Mouse (Mus musculus) midbrain, embryonic 14.5 days (tissue): Measurements from ENCODE around the gene Tcl1b3. TPM values are rescaled to one million over a fixed set of nuclear protein-coding genes. Genes with fewer than 3 reads are reported as not detected.
"Not testable (repeated sequence)": the region's sequence is repeated elsewhere in the genome, so short reads cannot be mapped to it uniquely, and the experiment has no call there.

Source experiments
- ATAC-seq: fragments of 200-750 bp; cut with Nextera tagmentation; 2 replicates; pipeline ENCODE4 v1.8.0; 2017; ENCODE audit warnings: moderate number of reproducible peaks, moderate library complexity; ENCODE audit not compliant: low FRiP score, low TSS enrichment
- DNase-seq: peaks from one replicate; pipeline ENCODE4 v3.0.0-alpha.2; 2015
- H3K27ac ChIP-seq: fragments of 300-500 bp; sonication (generic); replicated peaks from 2 replicates; pipeline ENCODE4 v1.5.1; 2014; ENCODE audit warnings: mild to moderate bottlenecking, low read depth, low read length, moderate library complexity
- H3K27me3 ChIP-seq: fragments of 300-500 bp; sonication (generic); 2 replicates; pipeline ENCODE4 v1.6.1; 2014; ENCODE audit warnings: low read length, control low read depth, mixed read lengths; ENCODE audit not compliant: control insufficient read depth, insufficient read depth
- H3K36me3 ChIP-seq: fragments of 300-500 bp; sonication (generic); 2 replicates; pipeline ENCODE4 v1.6.1; 2014; ENCODE audit warnings: low read length, control low read depth; ENCODE audit not compliant: control insufficient read depth, insufficient read depth
- H3K4me1 ChIP-seq: fragments of 300-500 bp; sonication (generic); 2 replicates; pipeline ENCODE4 v1.6.1; 2014; ENCODE audit warnings: mild to moderate bottlenecking, antibody characterized with exemption, low read length, control low read depth; ENCODE audit not compliant: control insufficient read depth, insufficient read depth
- H3K4me2 ChIP-seq: fragments of 300-500 bp; sonication (generic); 2 replicates; pipeline ENCODE4 v1.6.1; 2014; ENCODE audit warnings: mild to moderate bottlenecking, low read length, moderate library complexity
- H3K4me3 ChIP-seq: fragments of 300-500 bp; sonication (generic); replicated peaks from 2 replicates; pipeline ENCODE4 v1.5.1; 2014; ENCODE audit warnings: low read depth, low read length
- H3K9ac ChIP-seq: fragments of 300-500 bp; sonication (generic); replicated peaks from 2 replicates; pipeline ENCODE4 v1.6.1; 2014; ENCODE audit warnings: mild to moderate bottlenecking, low read length, moderate library complexity
- H3K9me3 ChIP-seq: fragments of 300-500 bp; sonication (generic); 2 replicates; pipeline ENCODE4 v1.6.1; 2016; ENCODE audit warnings: low read length, control low read depth, mixed read lengths; ENCODE audit not compliant: control insufficient read depth
- WGBS: fragments of 180-500 bp; shearing (Covaris S2); extraction: QIAGEN DNeasy Blood & Tissue Kit; methylation state at CpG from one replicate; pipeline ENCODE4 v1.1.7; 2014; 5-methylcytosine and 5-hydroxymethylcytosine counted together
- polyA plus RNA-seq: library from polyadenylated mRNA; unstranded; fragments of >200 nt; fragmentation: Nextera tagmentation; extraction: Ambion mirVana; gene quantifications from 2 replicates; pipeline ENCODE4 v1.2.1, GENCODE M21; 2014

The Tcl1b3 gene
- not detected in 2 replicates for polyA plus RNA-seq

DNA sequence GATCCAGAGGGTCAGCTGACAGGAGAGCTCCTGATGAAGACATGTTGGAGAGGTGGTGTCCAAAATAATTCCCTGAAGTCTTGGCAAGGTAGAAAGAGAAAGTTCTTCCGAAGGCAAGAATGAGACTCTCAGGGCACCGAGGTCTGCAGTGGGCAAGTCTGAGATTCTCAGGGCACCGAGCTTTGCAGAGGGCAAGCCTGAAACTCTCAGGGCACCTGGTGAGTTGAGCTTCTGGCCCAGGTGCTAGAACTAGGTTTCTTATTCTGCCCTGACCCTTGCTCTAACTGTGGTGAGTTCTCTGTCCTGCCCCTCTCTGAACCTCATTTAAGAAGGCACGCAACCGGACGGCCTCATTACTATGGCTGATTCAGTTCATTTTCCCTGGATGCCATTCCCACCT is at the start of gene Tcl1b3:
Gene Tcl1b3 (plus strand): TSS at position 301 of the 400 bp plus-strand sequence.
- H3K4me1 ChIP-seq, ATAC-seq, H3K4me3 ChIP-seq, H3K27ac ChIP-seq, DNase-seq, H3K36me3 ChIP-seq, H3K9ac ChIP-seq, H3K4me2 ChIP-seq, H3K27me3 ChIP-seq, H3K9me3 ChIP-seq: not testable (repeated sequence)
- WGBS: 96% methylated on average over 6 of the region's 6 CpGs

DNA sequence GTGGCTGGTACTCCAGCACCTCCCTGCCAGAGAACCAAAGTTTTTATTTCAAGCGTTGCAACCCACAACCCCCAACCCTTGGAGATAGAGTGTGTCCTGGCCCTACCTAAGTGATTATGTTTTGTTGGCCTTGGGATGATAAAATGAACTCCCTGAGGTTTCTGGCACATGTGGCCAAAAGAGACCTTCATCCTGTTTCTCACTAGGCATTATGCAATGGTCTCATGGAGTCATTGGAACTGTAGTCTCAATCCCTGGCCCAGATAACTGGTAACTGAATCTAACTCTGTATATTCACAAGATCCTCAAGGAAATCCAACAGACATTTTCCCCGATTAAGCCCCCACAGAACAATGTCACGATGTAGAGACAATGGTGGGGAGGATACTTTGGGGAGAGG is 47.7 kb upstream of the Tcl1b3 start:
- DNase-seq (no peak), ATAC-seq (no peak)
- H3K9me3 ChIP-seq: no peaks in the 10 kb centered on the region
- 94% methylated on average over 3 of the region's 3 CpGs for WGBS
- no peaks in the 10 kb centered on the region for H3K4me1 ChIP-seq
- no peak overlapping the region for H3K4me3 ChIP-seq
- no peaks in the 10 kb centered on the region for H3K27me3 ChIP-seq
- no peak overlapping the region for H3K4me2 ChIP-seq
- no peak overlapping the region for H3K9ac ChIP-seq
- H3K27ac ChIP-seq: no peak overlapping the region
- no peaks in the 10 kb centered on the region for H3K36me3 ChIP-seq

DNA sequence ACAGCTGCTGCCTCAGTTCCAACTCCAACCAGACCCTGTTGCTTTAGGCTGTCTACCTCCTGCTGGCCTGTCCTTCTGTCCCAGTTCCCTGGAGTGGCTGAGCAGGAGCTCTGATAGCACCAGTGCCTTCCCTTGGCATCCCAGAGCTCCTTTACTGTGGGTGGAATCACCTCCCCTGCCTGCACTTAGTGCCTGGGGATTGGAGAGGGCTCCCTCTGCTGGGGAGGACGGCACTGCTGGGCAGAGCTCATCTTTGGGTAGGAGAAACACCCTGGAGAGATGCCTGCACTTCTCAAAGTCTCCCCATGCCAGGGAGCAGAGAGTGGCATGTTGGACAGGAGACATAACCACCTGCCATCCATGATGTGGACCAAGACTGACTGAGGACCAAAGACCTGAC is 45.9 kb upstream of the Tcl1b3 start:
- H3K4me3 ChIP-seq, H3K9me3 ChIP-seq, H3K9ac ChIP-seq, H3K4me2 ChIP-seq, H3K27me3 ChIP-seq, H3K4me1 ChIP-seq, H3K27ac ChIP-seq, H3K36me3 ChIP-seq, DNase-seq, ATAC-seq: not testable (repeated sequence)
- 43% methylated on average over 1 of the region's 1 CpGs for WGBS

DNA sequence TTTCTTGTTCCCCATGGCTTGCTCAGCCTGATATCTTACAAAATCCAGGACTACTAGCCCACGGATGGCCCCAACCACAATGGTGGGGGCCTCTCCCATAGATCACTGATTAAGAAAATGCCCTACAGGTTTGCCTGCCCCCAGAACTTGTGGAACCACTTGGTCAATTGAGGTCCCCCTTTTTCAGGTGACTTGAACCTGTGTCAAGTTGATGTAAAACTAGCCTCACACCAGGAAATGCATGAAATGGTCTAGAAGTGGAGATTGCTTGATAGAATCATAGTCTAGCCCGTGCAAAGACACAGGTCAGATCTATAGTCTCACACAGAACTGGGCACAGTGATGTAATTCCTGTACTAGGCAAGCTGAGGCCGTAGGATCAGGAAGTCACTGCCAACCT is 45.1 kb upstream of the Tcl1b3 start, which contains the start of gene Tcl1b2:
Gene Tcl1b2 (plus strand): TSS at position 301 of the 400 bp plus-strand sequence.
- Histone ChIP-seq H3K4me1 (no peaks in the 10 kb centered on the region), H3K9ac (no peak within 1 kb of the TSS), H3K27me3 (no peaks in the 10 kb centered on the region), H3K9me3 (no peaks in the 10 kb centered on the region), H3K36me3 (no peaks in the 10 kb centered on the region), H3K4me2 (no peak within 1 kb of the TSS), H3K27ac (no peak within 1 kb of the TSS), H3K4me3 (no peak within 1 kb of the TSS)
- no peak for DNase-seq
- 87% methylated on average over 3 of the region's 3 CpGs for WGBS
- ATAC-seq: no peak

DNA sequence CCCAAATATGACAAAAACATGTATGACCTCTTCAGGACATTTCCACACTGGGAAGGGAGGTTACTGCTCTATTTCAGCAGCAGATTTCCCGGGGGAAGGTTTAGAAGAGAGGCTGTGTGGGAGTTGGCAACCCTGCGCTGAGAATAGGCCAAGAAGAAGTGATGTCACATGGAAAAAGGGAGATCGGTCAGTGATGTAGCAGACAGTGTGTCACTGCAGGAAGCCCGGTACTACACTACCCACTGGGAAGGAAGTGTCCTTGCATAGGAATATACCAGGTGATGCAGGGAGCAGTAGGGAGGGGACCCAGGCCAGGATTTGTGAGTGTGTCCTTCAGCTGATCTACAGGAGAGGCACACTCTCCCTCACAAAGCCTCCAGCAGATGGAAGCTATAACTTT is 35.6 kb upstream of the Tcl1b3 start:
- WGBS: 84% methylated on average over 4 of the region's 4 CpGs
- not testable (repeated sequence) for H3K9me3 ChIP-seq, ATAC-seq, DNase-seq, H3K9ac ChIP-seq, H3K4me3 ChIP-seq, H3K27ac ChIP-seq, H3K36me3 ChIP-seq, H3K4me2 ChIP-seq, H3K27me3 ChIP-seq, H3K4me1 ChIP-seq

DNA sequence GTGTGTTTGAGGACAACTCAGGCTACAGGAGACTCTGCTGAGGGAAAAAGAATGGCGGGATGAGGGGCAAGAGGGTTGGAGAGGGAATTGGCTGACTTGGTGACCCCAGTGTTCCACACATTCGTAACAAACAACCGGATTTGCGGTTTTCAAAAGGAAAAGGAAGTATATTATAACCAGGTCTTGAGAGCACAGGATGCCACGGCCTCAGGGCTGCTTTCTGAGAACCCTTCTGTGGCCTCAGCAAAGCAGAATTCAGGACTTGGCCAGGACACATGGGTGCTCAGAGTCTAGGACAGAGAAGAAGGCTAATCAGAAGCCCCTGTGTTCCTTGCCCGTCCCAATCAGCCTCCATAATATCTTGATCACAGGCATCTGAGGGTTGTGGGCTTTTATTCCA is 32.0 kb upstream of the Tcl1b3 start:
- WGBS: 88% methylated on average over 6 of the region's 6 CpGs
- H3K9me3 ChIP-seq: no peaks in the 10 kb centered on the region
- H3K27ac ChIP-seq: no peak overlapping the region
- no peaks in the 10 kb centered on the region for H3K36me3 ChIP-seq
- H3K27me3 ChIP-seq: no peaks in the 10 kb centered on the region
- no peaks in the 10 kb centered on the region for H3K4me1 ChIP-seq
- H3K4me3 ChIP-seq: no peak overlapping the region
- ATAC-seq: no peak
- H3K9ac ChIP-seq: no peak overlapping the region
- no peak overlapping the region for H3K4me2 ChIP-seq
- no peak for DNase-seq

- H3K4me2 ChIP-seq: no peak within 1 kb of the TSS
- no peaks in the 10 kb centered on the region for H3K4me1 ChIP-seq
- no peaks in the 10 kb centered on the region for H3K9me3 ChIP-seq
- DNase-seq (no peak), ATAC-seq (no peak)
- H3K9ac ChIP-seq: no peak within 1 kb of the TSS
- no peak within 1 kb of the TSS for H3K4me3 ChIP-seq
- WGBS: 80% methylated on average over 4 of the region's 4 CpGs
- no peak within 1 kb of the TSS for H3K27ac ChIP-seq
- H3K36me3 ChIP-seq: no peaks in the 10 kb centered on the region
- H3K27me3 ChIP-seq: no peaks in the 10 kb centered on the region
These were observed 31.5 kb upstream of the Tcl1b3 start, which contains the start of gene Tcl1b1 for GRCm38 (mm10) chr12:105159390-105159789. Gene Tcl1b1, plus strand, starts transcription at chr12:105159690.

- no peak overlapping the region for H3K9ac ChIP-seq
- no peaks in the 10 kb centered on the region for H3K36me3 ChIP-seq
- no peak overlapping the region for H3K4me2 ChIP-seq
- no peak overlapping the region for H3K27ac ChIP-seq
- H3K9me3 ChIP-seq: no peaks in the 10 kb centered on the region
- ATAC-seq: no peak
- H3K4me3 ChIP-seq: no peak overlapping the region
- WGBS: 77% methylated on average over 3 of the region's 3 CpGs
- no peak for DNase-seq
- H3K4me1 ChIP-seq: no peaks in the 10 kb centered on the region
- no peaks in the 10 kb centered on the region for H3K27me3 ChIP-seq
These were observed 24.1 kb upstream of the Tcl1b3 start for GRCm38 (mm10) chr12:105166734-105167133.

- Histone ChIP-seq H3K27me3 (no peaks in the 10 kb centered on the region), H3K4me3 (no peak overlapping the region), H3K9me3 (no peaks in the 10 kb centered on the region), H3K36me3 (no peaks in the 10 kb centered on the region), H3K27ac (no peak overlapping the region), H3K9ac (no peak overlapping the region), H3K4me2 (no peak overlapping the region), H3K4me1 (no peaks in the 10 kb centered on the region)
- ATAC-seq: no peak
- DNase-seq: no peak
- WGBS: 89% methylated on average over 2 of the region's 2 CpGs
These were observed 17.5 kb upstream of the Tcl1b3 start for GRCm38 (mm10) chr12:105173366-105173765.
